In the genomic region with DNA sequence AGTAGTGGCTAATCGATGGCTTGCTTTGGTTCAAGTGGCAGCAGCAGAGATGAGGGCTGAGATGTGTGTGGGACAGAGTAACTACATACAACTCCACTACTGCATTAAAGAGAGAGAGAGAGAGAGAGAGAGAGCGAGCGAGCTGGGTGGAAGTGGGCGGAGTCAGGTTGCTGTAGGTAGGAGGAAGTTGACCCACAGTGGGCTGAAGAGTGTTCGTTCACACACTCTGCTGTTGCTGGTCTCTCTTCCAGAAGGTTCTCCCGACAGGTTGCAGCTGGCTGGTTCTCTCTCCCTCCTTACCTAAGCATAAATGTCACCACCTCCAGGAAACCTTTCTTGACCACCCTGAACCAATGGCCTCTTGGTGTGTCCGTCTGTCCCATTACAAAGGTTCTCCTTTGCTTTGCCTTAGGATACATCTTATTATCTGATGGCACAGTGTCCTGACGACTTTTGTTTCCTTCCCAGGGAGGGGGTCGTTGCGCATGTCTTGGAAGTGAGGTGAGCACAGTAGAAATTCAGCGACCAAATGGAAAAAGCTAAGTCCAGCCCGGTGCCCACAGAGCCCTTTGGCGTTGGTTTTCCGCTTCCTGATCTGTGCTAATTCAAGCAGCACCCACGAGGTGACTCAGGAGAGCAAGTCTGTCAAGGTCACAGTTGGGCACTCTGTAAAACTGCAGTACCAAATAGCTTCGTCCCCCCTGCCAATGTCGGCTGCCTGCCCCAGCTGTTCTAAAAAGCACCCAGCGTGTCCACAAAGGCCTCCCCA, we compare ENCODE assay signal across 9 mouse cellular contexts. TPM values are rescaled to one million over a fixed set of nuclear protein-coding genes. Genes with fewer than 3 reads are reported as not detected.
DNase-seq lines count a peak whose midpoint lies in the region; ATAC-seq and TF ChIP-seq lines count a peak whose summit lies in the region.
"Had no signal": no experiment of that assay in that cellular context is flagged by ENCODE, and none has a peak within 500 bp of the region (broad histone marks: within the 10 kb centered on the region; RNA-seq: fewer than 3 reads in every experiment).

No protein-coding gene starts in this region.

- no peak overlapping the region for H3K27ac ChIP-seq in midbrain, embryonic 10.5 days (replicated peaks)
- H3K27ac ChIP-seq in cerebellum, adult 2 months (ENCODE audit: insufficient read depth, low read length): no peak overlapping the region

- 0 out of 2 replicates have a peak, but pooled peaks cover 2% of the 10 kb centered on the region for H3K27me3 ChIP-seq in midbrain, embryonic 10.5 days (ENCODE audit: low read depth, poor library complexity, severe bottlenecking)
- H3K27me3 ChIP-seq in cerebellum, adult 2 months (ENCODE audit: control insufficient read depth, insufficient read depth, low read length): no peaks in the 10 kb centered on the region

- no peak for TF ChIP-seq POLR2A in cerebellum, adult 2 months (IDR thresholded peaks at IDR 0.05; ENCODE audit: borderline replicate concordance, insufficient read depth, low read length)

- ATAC-seq in CD4-positive, CD25-positive, alpha-beta regulatory T cell, adult 4 months: peak; percentile 20
- ATAC-seq in hematopoietic stem cell, adult 5-6 weeks (replicated peaks in 1 of 2; ENCODE audit: insufficient read depth in 1 of 2, low FRiP score in 2 of 2, low TSS enrichment in 1 of 2, low read depth in 1 of 2, poor library complexity in 2 of 2, severe bottlenecking in 2 of 2): peak; percentile 43 to 57
- ATAC-seq in monocyte, adult 5-6 weeks (replicated peaks; ENCODE audit: insufficient number of reproducible peaks, low FRiP score, low TSS enrichment, poor library complexity, severe bottlenecking): peak; percentile 69

- H3K4me1 ChIP-seq in midbrain, embryonic 10.5 days: peaks cover 7% of the 10 kb centered on the region
- no peaks in the 10 kb centered on the region for H3K4me1 ChIP-seq in cerebellum, adult 2 months (ENCODE audit: control insufficient read depth, insufficient read depth, low read length)

- 89% methylated on average over 18 of the region's 18 CpGs for WGBS in midbrain, embryonic 10.5 days
- 71% methylated on average over 18 of the region's 18 CpGs for WGBS in cerebellum, adult 2 months

- H3K4me3 ChIP-seq in midbrain, embryonic 10.5 days: no peak overlapping the region
- no peak overlapping the region for H3K4me3 ChIP-seq in cerebellum, adult 2 months (replicated peaks; ENCODE audit: insufficient read depth, low read depth, low read length)

- H3K36me3 ChIP-seq in midbrain, embryonic 10.5 days: peaks cover 75% of the 10 kb centered on the region

- no peaks in the 10 kb centered on the region; the same call in 1 of the 2 replicates for H3K9me3 ChIP-seq in midbrain, embryonic 10.5 days (replicated peaks)

- peak; percentile 86 for DNase-seq in A20 (ENCODE audit: low read depth, low spot score)
- DNase-seq in midbrain, embryonic 10.5 days (ENCODE audit: low spot score): no peak
- DNase-seq in layer of hippocampus, adult 9-11 months: no peak
- no peak for DNase-seq in cerebellum, adult 2 months
- DNase-seq: layer of hippocampus, postnatal 36 days; midbrain, embryonic 14.5 days had no signal

- TF ChIP-seq CTCF in cerebellum, adult 2 months (IDR thresholded peaks at IDR 0.05; ENCODE audit: borderline replicate concordance, insufficient read depth, low read depth, low read length): no peak

RNA-seq across cellular contexts. Expression of a gene that starts 6.7 kb away (rescaled TPM):
- 100 to 1,000 TPM in 1 of 2 experiments, 10 to 100 TPM in 1; 80.6 to 101 TPM for polyA plus RNA-seq in CD4-positive, CD25-positive, alpha-beta regulatory T cell, adult 4 months (2017; shearing (Covaris generic))
- 7.1 and 12.3 TPM in 2 replicates for total RNA-seq in hematopoietic stem cell, adult 5-6 weeks (2017)
- 18.8 to 40.6 TPM (median 30.1 TPM) in 3 replicates for total RNA-seq in monocyte, adult 5-6 weeks (2017)
- 1.4 and 1.9 TPM in 2 replicates for polyA plus RNA-seq in midbrain, embryonic 10.5 days (2016; fragmentation: Nextera tagmentation; extraction: Ambion mirVana)
- 27.0 and 32.3 TPM in 2 replicates for polyA plus RNA-seq in cerebellum, adult 2 months (2012; rRNA removed)

RNA-seq across cellular contexts. Expression of a gene that starts 16.2 kb away (rescaled TPM):
- 10 to 100 TPM; 17.1 to 20.8 TPM for polyA plus RNA-seq in CD4-positive, CD25-positive, alpha-beta regulatory T cell, adult 4 months (2017; shearing (Covaris generic))
- total RNA-seq in hematopoietic stem cell, adult 5-6 weeks (2017): 2.3 and 2.8 TPM in 2 replicates
- 2.4 to 15.3 TPM (median 3.2 TPM) in 3 replicates for total RNA-seq in monocyte, adult 5-6 weeks (2017)
- 7.4 and 7.9 TPM in 2 replicates for polyA plus RNA-seq in midbrain, embryonic 10.5 days (2016; fragmentation: Nextera tagmentation; extraction: Ambion mirVana)
- polyA plus RNA-seq in cerebellum, adult 2 months (2012; rRNA removed): 14.9 and 17.0 TPM in 2 replicates

RNA-seq across cellular contexts. Expression of a gene that starts 43.4 kb away (rescaled TPM):
- 10 to 100 TPM; 36.5 to 41.5 TPM for polyA plus RNA-seq in CD4-positive, CD25-positive, alpha-beta regulatory T cell, adult 4 months (2017; shearing (Covaris generic))
- 20.9 and 21.0 TPM in 2 replicates for total RNA-seq in hematopoietic stem cell, adult 5-6 weeks (2017)
- total RNA-seq in monocyte, adult 5-6 weeks (2017): 16.7 to 38.7 TPM (median 18.9 TPM) in 3 replicates
- 75.7 and 78.5 TPM in 2 replicates for polyA plus RNA-seq in midbrain, embryonic 10.5 days (2016; fragmentation: Nextera tagmentation; extraction: Ambion mirVana)
- polyA plus RNA-seq in cerebellum, adult 2 months (2012; rRNA removed): 28.4 and 29.9 TPM in 2 replicates

RNA-seq across cellular contexts. Expression of a gene that starts 56.7 kb away (rescaled TPM):
- polyA plus RNA-seq in CD4-positive, CD25-positive, alpha-beta regulatory T cell, adult 4 months (2017; shearing (Covaris generic)): not detected
- not detected in 2 replicates for total RNA-seq in hematopoietic stem cell, adult 5-6 weeks (2017)
- not detected in 3 replicates for total RNA-seq in monocyte, adult 5-6 weeks (2017)
- polyA plus RNA-seq in midbrain, embryonic 10.5 days (2016; fragmentation: Nextera tagmentation; extraction: Ambion mirVana): not detected in 2 replicates
- not detected in 2 replicates for polyA plus RNA-seq in cerebellum, adult 2 months (2012; rRNA removed)
- total RNA-seq: layer of hippocampus, postnatal 36 days had no signal
- polyA plus RNA-seq: midbrain, embryonic 14.5 days had no signal

RNA-seq across cellular contexts. Expression of a gene that starts 57.6 kb away (rescaled TPM):
- 1 to 10 TPM; 3.4 to 4.3 TPM for polyA plus RNA-seq in CD4-positive, CD25-positive, alpha-beta regulatory T cell, adult 4 months (2017; shearing (Covaris generic))
- 0.56 and 2.7 TPM in 2 replicates for total RNA-seq in hematopoietic stem cell, adult 5-6 weeks (2017)
- 0.67 to 3.5 TPM (median 2.0 TPM) in 3 replicates for total RNA-seq in monocyte, adult 5-6 weeks (2017)
- polyA plus RNA-seq in midbrain, embryonic 10.5 days (2016; fragmentation: Nextera tagmentation; extraction: Ambion mirVana): 10.3 and 10.4 TPM in 2 replicates
- polyA plus RNA-seq in cerebellum, adult 2 months (2012; rRNA removed): 21.8 and 25.3 TPM in 2 replicates
